Mouse (Mus musculus): ENCODE measurements around the gene Cyb561d2. TPM values are rescaled to one million over a fixed set of nuclear protein-coding genes. Genes with fewer than 3 reads are reported as not detected.

The Cyb561d2 gene
- polyA plus RNA-seq (2015; fragmentation: Nextera tagmentation; extraction: Ambion mirVana), result 35.7 and 38.5 TPM in 2 replicates

DNA sequence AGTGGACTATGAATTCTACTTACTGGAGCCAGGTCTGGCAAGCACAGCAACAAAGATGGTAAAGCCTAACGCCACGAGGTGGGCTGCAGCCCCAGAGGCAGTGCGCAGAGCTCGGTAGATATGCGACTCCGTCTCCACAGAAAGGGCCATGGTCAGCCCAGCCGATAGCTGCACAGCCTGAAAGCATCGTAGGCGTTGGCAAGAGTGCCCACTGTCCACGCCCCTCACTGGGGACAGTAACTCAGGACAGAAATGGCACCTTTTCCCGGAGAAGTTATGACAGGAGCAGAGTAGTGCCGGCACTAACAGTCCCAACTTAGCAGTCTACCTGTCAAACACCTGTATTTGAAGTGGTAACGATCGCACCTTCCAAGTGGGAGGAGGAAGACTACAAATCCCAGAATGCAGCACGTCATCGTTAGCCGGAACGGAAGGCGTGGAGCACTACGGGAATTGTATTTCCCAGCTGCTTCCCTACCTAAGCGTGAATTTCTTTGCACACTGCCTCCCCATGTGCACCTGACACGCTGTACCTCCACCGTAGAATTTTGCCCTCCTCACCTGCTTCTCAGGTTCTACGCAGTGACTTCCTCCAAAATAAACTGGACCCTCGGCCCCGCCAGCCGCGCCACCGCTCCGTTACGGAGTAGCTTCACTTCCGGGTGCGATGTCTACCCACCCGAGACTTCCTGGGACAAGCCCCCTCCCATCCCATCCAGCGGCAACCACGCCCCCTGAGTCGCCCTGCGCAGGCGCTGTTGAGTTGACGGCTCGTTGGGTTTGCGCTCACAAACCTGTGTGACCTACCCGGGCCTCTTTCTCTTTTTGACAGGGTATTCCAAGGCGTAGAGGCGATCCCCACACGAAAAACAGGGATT lies at the start of gene Cyb561d2, which contains the start of gene Nprl2:
Gene Cyb561d2 (minus strand): TSS at position 720 of the 878 bp plus-strand sequence.
Gene Nprl2 (plus strand): TSS at position 753 of the 878 bp plus-strand sequence.
- peak within 1 kb of the TSS; percentile 71 for H3K4me3 ChIP-seq (replicated peaks; ENCODE audit: low read length)
- no peaks in the 10 kb centered on the region for H3K27me3 ChIP-seq (replicated peaks; ENCODE audit: control insufficient read depth, insufficient read depth, low read length)
- under 1% methylated on average over 46 of the region's 46 CpGs for WGBS
- peak within 1 kb of the TSS; percentile 57 for H3K27ac ChIP-seq (ENCODE audit: low read length)
- peak within 1 kb of the TSS; percentile 94 for H3K4me2 ChIP-seq (ENCODE audit: low read length)
- peak; percentile 91 for ATAC-seq
- H3K36me3 ChIP-seq (ENCODE audit: control insufficient read depth, insufficient read depth), result peaks cover 26% of the 10 kb centered on the region
- H3K9ac ChIP-seq (replicated peaks; ENCODE audit: low read depth, low read length), result peak within 1 kb of the TSS; percentile 69
- no peaks in the 10 kb centered on the region for H3K9me3 ChIP-seq (ENCODE audit: control insufficient read depth, low read length)
- H3K4me1 ChIP-seq (replicated peaks; ENCODE audit: control insufficient read depth, insufficient read depth, low read length), result peaks cover 54% of the 10 kb centered on the region

DNA sequence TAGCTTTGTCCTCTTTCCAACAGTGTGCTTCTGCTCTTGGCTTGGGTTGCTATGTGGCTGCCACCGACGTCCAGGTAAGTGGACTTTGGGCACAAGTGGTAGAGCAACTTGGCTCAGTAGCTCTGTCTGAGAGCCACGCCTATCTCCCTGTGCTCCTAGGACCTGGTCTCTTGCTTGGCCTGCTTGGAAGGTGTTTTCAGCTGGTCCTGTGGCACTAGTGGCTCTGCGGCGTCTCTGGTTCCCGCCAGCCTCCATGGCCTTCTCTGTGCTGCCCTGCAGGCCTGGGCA lies 48.7 kb upstream of the Cyb561d2 start:
- no peak for ATAC-seq
- WGBS, result 94% methylated on average over 6 of the region's 6 CpGs

DNA sequence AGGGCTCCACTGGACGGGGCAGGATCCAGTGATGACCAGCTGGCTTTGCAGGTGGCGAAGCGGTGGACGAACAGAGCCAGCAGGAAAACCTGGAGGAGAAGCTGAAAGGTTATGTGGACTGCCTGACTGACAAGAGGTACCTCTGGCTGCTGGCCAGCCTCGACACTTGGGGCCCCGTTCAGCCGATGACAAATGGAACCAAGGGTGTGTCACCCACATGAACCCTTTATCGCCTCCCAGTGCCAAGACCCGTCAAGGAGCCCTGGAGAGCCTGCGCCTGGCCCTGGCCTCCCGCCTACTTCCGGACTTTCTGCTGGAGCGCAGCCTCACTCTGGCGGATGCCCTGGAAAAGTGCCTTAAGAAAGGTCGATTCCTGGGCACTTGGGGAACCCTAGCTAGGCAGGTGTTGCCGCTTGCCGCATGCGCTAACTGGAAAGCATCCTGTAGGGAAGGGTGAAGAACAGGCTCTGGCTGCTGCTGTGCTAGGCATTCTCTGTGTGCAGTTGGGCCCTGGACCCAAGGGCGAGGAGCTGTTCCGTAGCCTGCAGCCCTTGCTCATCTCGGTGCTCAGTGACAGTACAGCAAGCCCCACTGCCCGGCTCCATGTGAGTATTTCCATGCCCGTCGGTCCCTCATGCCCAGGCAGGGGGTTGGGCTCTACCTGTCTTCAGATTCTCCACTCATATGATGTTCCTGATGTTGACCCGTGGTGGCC lies 48.2 kb upstream of the Cyb561d2 start:
- Histone ChIP-seq H3K4me3 (replicated peaks; ENCODE audit: low read length) (no peak overlapping the region), H3K9me3 (ENCODE audit: control insufficient read depth, low read length) (no peaks in the 10 kb centered on the region), H3K36me3 (ENCODE audit: control insufficient read depth, insufficient read depth) (peaks cover 5% of the 10 kb centered on the region), H3K4me1 (replicated peaks; ENCODE audit: control insufficient read depth, insufficient read depth, low read length) (peaks cover 11% of the 10 kb centered on the region), H3K27ac (ENCODE audit: low read length) (no peak overlapping the region), H3K27me3 (replicated peaks; ENCODE audit: control insufficient read depth, insufficient read depth, low read length) (no peaks in the 10 kb centered on the region), H3K4me2 (ENCODE audit: low read length) (no peak overlapping the region), H3K9ac (replicated peaks; ENCODE audit: low read depth, low read length) (no peak overlapping the region)
- WGBS, result 86% methylated on average over 25 of the region's 25 CpGs
- no peak for ATAC-seq

More for the DNA sequence above, 48.7 kb upstream of the Cyb561d2 start:
- H3K36me3 ChIP-seq (ENCODE audit: control insufficient read depth, insufficient read depth), result peaks cover 5% of the 10 kb centered on the region
- peaks cover 11% of the 10 kb centered on the region for H3K4me1 ChIP-seq (replicated peaks; ENCODE audit: control insufficient read depth, insufficient read depth, low read length)
- no peak overlapping the region for H3K4me2 ChIP-seq (ENCODE audit: low read length)
- H3K4me3 ChIP-seq (replicated peaks; ENCODE audit: low read length), result no peak overlapping the region
- no peaks in the 10 kb centered on the region for H3K27me3 ChIP-seq (replicated peaks; ENCODE audit: control insufficient read depth, insufficient read depth, low read length)
- H3K27ac ChIP-seq (ENCODE audit: low read length), result no peak overlapping the region
- no peaks in the 10 kb centered on the region for H3K9me3 ChIP-seq (ENCODE audit: control insufficient read depth, low read length)
- no peak overlapping the region for H3K9ac ChIP-seq (replicated peaks; ENCODE audit: low read depth, low read length)

DNA sequence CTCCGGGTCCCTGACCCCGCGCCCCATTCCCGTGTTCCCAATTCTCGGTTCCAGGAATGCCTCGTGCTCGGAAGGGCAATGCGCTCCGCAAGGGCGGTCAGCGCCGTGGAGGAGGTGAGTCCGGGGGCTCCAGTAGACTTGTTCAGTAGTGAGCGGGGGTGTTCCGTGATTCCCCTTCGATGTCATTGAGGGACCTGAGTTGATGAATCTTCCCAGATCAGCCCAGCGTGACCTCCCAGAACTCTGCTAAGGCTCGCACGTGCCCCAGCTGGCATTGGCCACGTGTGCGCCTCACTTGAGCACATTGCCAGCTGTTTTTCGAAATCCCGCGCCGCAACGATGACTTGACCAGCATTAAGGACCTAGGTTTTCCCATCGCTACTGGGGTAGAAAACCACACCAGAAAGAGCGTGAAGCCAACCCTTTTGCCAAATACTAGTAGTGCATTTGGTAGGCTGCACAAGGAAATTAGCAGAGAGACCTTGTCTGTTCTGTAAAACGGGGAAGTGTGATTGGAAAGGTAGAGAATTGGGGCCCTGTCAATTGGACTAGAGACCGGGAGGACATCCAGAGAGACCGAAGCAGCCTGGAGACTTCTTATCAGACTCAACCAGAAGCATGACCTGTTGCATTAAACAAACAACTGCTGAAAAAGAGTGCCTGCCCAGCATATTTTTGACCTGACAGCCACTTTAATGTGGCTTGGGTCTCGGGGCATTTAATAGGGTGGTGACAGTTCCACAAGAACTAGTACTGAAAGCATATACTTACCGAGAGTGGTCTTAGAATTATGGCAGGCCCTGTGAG lies 46.0 kb upstream of the Cyb561d2 start:
- Histone ChIP-seq H3K27me3 (replicated peaks; ENCODE audit: control insufficient read depth, insufficient read depth, low read length) (no peaks in the 10 kb centered on the region), H3K9ac (replicated peaks; ENCODE audit: low read depth, low read length) (peak overlapping the region; percentile 71), H3K27ac (ENCODE audit: low read length) (no peak overlapping the region), H3K4me1 (replicated peaks; ENCODE audit: control insufficient read depth, insufficient read depth, low read length) (peaks cover 11% of the 10 kb centered on the region), H3K9me3 (ENCODE audit: control insufficient read depth, low read length) (no peaks in the 10 kb centered on the region), H3K4me3 (replicated peaks; ENCODE audit: low read length) (peak overlapping the region; percentile 87), H3K36me3 (ENCODE audit: control insufficient read depth, insufficient read depth) (peaks cover 5% of the 10 kb centered on the region), H3K4me2 (ENCODE audit: low read length) (peak overlapping the region; percentile 96)
- WGBS, result 5% methylated on average over 33 of the region's 33 CpGs
- no peak for ATAC-seq

DNA sequence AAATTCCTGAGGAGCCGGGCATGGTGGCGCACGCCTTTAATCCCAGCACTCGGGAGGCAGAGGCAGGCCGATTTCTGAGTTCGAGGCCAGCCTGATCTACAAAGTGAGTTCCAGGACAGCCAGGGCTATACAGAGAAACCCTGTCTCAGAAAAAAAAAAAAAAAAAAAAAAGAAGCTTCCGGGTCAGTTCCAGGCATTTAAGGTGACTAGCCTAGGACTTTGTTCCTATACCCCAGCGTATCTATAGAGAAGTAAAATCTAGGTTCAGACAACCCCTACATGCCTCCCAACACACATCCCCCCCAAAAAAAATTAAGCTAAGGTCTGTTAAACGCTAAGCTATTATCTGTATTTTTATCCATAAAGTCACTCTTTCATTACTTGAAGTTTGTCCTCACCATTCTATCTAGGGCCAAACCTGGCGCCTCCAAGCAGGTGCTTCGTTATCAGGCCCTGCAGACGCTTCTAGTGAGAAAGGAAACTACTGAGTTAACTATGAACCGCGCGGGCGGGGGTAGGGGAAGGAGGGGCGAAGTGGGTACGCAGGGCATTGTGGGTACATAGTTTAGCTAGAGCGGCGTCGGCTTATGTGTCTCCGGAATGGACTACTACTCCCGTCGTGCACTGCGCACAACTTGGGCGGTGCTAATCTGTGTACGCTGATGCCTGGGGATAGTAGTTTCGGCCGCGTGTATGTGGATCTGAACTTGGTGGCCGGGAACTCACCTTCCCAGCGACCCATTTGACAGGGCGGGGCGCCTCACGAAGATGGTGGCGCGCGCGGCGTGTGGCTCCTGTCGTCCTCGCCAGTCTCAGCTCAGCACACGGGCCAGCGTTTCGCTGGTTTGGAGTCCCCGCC lies 45.2 kb upstream of the Cyb561d2 start, which contains the start of gene Ifrd2:
Gene Ifrd2 (plus strand): TSS at position 669 of the 859 bp plus-strand sequence.
- WGBS, result 14% methylated on average over 46 of the region's 46 CpGs
- peak; percentile 99 for ATAC-seq

DNA sequence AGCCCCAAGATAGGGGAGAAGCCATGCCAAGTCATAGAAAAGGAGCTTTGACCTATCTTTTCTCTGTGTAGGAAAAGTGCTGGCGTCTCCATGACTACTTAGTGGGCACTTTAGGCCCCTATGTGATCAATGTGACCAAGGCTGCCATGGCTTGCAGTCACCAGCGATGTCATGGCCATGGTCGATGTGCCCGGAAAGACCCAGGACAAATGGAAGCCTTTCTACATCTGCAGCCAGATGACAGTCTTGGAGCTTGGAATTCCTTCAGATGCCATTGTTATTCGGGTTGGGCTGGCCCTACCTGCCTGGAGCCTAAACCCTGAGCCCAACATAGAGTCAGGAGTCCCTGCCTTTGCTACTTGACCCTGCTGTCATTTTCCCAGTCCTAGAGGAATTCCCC lies 44.5 kb upstream of the Cyb561d2 start:
- Histone ChIP-seq H3K27ac (ENCODE audit: low read length) (no peak overlapping the region), H3K9ac (replicated peaks; ENCODE audit: low read depth, low read length) (no peak overlapping the region), H3K4me2 (ENCODE audit: low read length) (no peak overlapping the region), H3K4me3 (replicated peaks; ENCODE audit: low read length) (no peak overlapping the region), H3K27me3 (replicated peaks; ENCODE audit: control insufficient read depth, insufficient read depth, low read length) (no peaks in the 10 kb centered on the region), H3K9me3 (ENCODE audit: control insufficient read depth, low read length) (no peaks in the 10 kb centered on the region), H3K4me1 (replicated peaks; ENCODE audit: control insufficient read depth, insufficient read depth, low read length) (peaks cover 17% of the 10 kb centered on the region), H3K36me3 (ENCODE audit: control insufficient read depth, insufficient read depth) (no peaks in the 10 kb centered on the region; the same call in 1 of the 2 replicates)
- no peak for ATAC-seq
- WGBS, result 90% methylated on average over 5 of the region's 5 CpGs

More for the DNA sequence above, 45.2 kb upstream of the Cyb561d2 start, which contains the start of gene Ifrd2:
- H3K4me2 ChIP-seq (ENCODE audit: low read length), result peak within 1 kb of the TSS; percentile 96
- no peaks in the 10 kb centered on the region for H3K27me3 ChIP-seq (replicated peaks; ENCODE audit: control insufficient read depth, insufficient read depth, low read length)
- no peak within 1 kb of the TSS for H3K27ac ChIP-seq (ENCODE audit: low read length)
- peaks cover 5% of the 10 kb centered on the region for H3K36me3 ChIP-seq (ENCODE audit: control insufficient read depth, insufficient read depth)
- peak within 1 kb of the TSS; percentile 71 for H3K9ac ChIP-seq (replicated peaks; ENCODE audit: low read depth, low read length)
- H3K4me3 ChIP-seq (replicated peaks; ENCODE audit: low read length), result peak within 1 kb of the TSS; percentile 87
- H3K9me3 ChIP-seq (ENCODE audit: control insufficient read depth, low read length), result no peaks in the 10 kb centered on the region
- H3K4me1 ChIP-seq (replicated peaks; ENCODE audit: control insufficient read depth, insufficient read depth, low read length), result peaks cover 11% of the 10 kb centered on the region

DNA sequence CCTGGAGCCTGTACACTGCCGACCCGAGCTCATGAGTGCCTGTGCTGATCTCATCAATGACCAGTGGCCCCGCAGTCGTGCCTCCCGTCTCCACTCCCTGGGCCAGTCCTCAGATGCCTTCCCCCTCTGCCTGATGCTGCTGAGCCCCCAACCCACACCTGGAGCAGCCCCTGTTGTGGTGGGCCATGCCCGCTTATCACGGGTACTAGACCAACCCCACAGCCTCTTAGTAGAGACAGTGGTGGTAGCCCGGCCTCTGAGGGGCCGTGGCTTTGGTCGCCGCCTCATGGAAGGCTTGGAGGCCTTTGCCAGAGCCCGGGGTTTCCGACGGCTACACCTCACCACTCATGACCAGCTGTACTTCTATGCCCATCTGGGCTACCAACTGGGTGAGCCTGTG lies 41.2 kb upstream of the Cyb561d2 start:
- H3K36me3 ChIP-seq (ENCODE audit: control insufficient read depth, insufficient read depth), result no peaks in the 10 kb centered on the region
- no peak overlapping the region for H3K4me2 ChIP-seq (ENCODE audit: low read length)
- no peak for ATAC-seq

DNA sequence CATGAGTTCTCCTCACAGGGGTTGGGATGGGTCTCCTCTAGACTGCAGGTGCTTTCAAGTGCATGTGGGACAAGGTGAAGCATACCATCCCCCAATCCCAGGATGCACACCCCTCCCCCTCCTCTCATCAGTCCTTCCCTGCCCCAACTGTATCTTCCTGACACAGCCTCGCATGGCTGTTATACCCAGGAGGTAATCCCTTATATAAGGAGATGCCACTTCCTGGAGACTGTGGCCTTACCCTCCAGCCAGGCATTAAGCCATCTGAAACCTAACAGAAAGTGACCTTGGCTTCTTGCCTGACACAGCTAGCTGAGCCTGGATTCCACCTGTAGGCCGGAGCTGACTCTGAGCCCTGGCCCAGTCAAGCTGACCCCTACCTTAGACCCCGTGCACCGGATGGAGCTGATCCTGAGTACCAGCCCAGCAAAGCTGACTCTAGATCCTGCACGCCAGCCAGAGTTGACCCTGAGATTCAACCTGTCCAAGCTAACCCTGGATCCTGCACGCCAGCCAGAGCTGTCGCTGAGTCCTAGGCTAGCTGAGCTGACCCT lies 40.6 kb upstream of the Cyb561d2 start:
- no peaks in the 10 kb centered on the region for H3K9me3 ChIP-seq (ENCODE audit: control insufficient read depth, low read length)
- 88% methylated on average over 7 of the region's 7 CpGs for WGBS
- no peak overlapping the region for H3K4me3 ChIP-seq (replicated peaks; ENCODE audit: low read length)
- no peaks in the 10 kb centered on the region for H3K36me3 ChIP-seq (ENCODE audit: control insufficient read depth, insufficient read depth)
- H3K4me2 ChIP-seq (ENCODE audit: low read length), result no peak overlapping the region
- no peak overlapping the region for H3K9ac ChIP-seq (replicated peaks; ENCODE audit: low read depth, low read length)
- H3K27me3 ChIP-seq (replicated peaks; ENCODE audit: control insufficient read depth, insufficient read depth, low read length), result no peaks in the 10 kb centered on the region
- no peak for ATAC-seq
- peaks cover 29% of the 10 kb centered on the region for H3K4me1 ChIP-seq (replicated peaks; ENCODE audit: control insufficient read depth, insufficient read depth, low read length)
- H3K27ac ChIP-seq (ENCODE audit: low read length), result no peak overlapping the region

More for the DNA sequence above, 41.2 kb upstream of the Cyb561d2 start:
- H3K4me3 ChIP-seq (replicated peaks; ENCODE audit: low read length), result no peak overlapping the region
- peaks cover 32% of the 10 kb centered on the region for H3K4me1 ChIP-seq (replicated peaks; ENCODE audit: control insufficient read depth, insufficient read depth, low read length)
- no peaks in the 10 kb centered on the region for H3K9me3 ChIP-seq (ENCODE audit: control insufficient read depth, low read length)
- H3K27me3 ChIP-seq (replicated peaks; ENCODE audit: control insufficient read depth, insufficient read depth, low read length), result no peaks in the 10 kb centered on the region
- no peak overlapping the region for H3K9ac ChIP-seq (replicated peaks; ENCODE audit: low read depth, low read length)
- no peak overlapping the region for H3K27ac ChIP-seq (ENCODE audit: low read length)
- WGBS, result 89% methylated on average over 14 of the region's 14 CpGs

Data from forebrain, embryonic 16.5 days (tissue).